Mouse (Mus musculus) intestine, embryonic 16.5 days (tissue): ENCODE measurements around the gene Fam20b. TPM values are rescaled to one million over a fixed set of nuclear protein-coding genes. Genes with fewer than 3 reads are reported as not detected.

Experiments used
- ATAC-seq: fragments of 200-750 bp; cut with Nextera tagmentation; 2 replicates; pipeline ENCODE4 v1.8.0; 2017; ENCODE audit warnings: moderate TSS enrichment, moderate library complexity
- H3K27ac ChIP-seq: fragments of 300-500 bp; sonication (generic); 2 replicates; pipeline ENCODE4 v1.5.1; 2014; ENCODE audit warnings: mild to moderate bottlenecking, low read length
- H3K27me3 ChIP-seq: fragments of 300-500 bp; sonication (generic); replicated peaks from 2 replicates; pipeline ENCODE4 v1.6.1; 2014; ENCODE audit warnings: low read length, control low read depth, mixed read lengths; ENCODE audit not compliant: control insufficient read depth, insufficient read depth
- H3K36me3 ChIP-seq: fragments of 300-500 bp; sonication (generic); 2 replicates; pipeline ENCODE4 v1.6.1; 2014; ENCODE audit warnings: low read length, control low read depth; ENCODE audit not compliant: control insufficient read depth, insufficient read depth
- H3K4me1 ChIP-seq: fragments of 300-500 bp; sonication (generic); 2 replicates; pipeline ENCODE4 v1.6.1; 2014; ENCODE audit warnings: low read length, control low read depth, mixed read lengths; ENCODE audit not compliant: control insufficient read depth, insufficient read depth
- H3K4me2 ChIP-seq: fragments of 300-500 bp; sonication (generic); 2 replicates; pipeline ENCODE4 v1.6.1; 2014; ENCODE audit warnings: low read depth, low read length, control low read depth
- H3K4me3 ChIP-seq: fragments of 300-500 bp; sonication (generic); 2 replicates; pipeline ENCODE4 v1.5.1; 2014; ENCODE audit warnings: mild to moderate bottlenecking, low read length
- H3K9ac ChIP-seq: fragments of 300-500 bp; sonication (generic); 2 replicates; pipeline ENCODE4 v1.6.1; 2014; ENCODE audit warnings: low read depth, low read length
- H3K9me3 ChIP-seq: fragments of 300-500 bp; sonication (generic); 2 replicates; pipeline ENCODE4 v1.6.1; 2016; ENCODE audit warnings: low read length, control low read depth; ENCODE audit not compliant: control insufficient read depth
- WGBS: fragments of 180-500 bp; shearing (Covaris S2); extraction: QIAGEN DNeasy Blood & Tissue Kit; methylation state at CpG from one replicate; pipeline ENCODE4 v1.1.7; 2014; 5-methylcytosine and 5-hydroxymethylcytosine counted together
- polyA plus RNA-seq: library from polyadenylated mRNA; unstranded; fragments of >200 nt; fragmentation: Nextera tagmentation; extraction: Ambion mirVana; gene quantifications from 2 replicates; pipeline ENCODE4 v1.2.1, GENCODE M21; 2015

The Fam20b gene
- polyA plus RNA-seq, 1 experiment from 2014 or later = 38.6 TPM

- H3K27me3 ChIP-seq = no peaks in the 10 kb centered on the region
- no peak overlapping the region for H3K4me3 ChIP-seq
- peaks cover 5% of the 10 kb centered on the region for H3K36me3 ChIP-seq
- ATAC-seq = no peak
- no peaks in the 10 kb centered on the region for H3K9me3 ChIP-seq
- H3K9ac ChIP-seq = no peak overlapping the region
- H3K27ac ChIP-seq = no peak overlapping the region
- WGBS = 37% methylated on average over 12 of the region's 12 CpGs
- peaks cover 4% of the 10 kb centered on the region; the same call in 1 of the 2 replicates for H3K4me1 ChIP-seq
- H3K4me2 ChIP-seq = no peak overlapping the region
Observed at GRCm38 (mm10) chr1:156676171-156676570, 42.7 kb downstream of the Fam20b start.

- Histone ChIP-seq H3K9ac (peak within 1 kb of the TSS; percentile 78), H3K4me2 (peak within 1 kb of the TSS; percentile 97), H3K4me3 (peak within 1 kb of the TSS; percentile 72), H3K9me3 (no peaks in the 10 kb centered on the region), H3K36me3 (no peaks in the 10 kb centered on the region; the same call in 1 of the 2 replicates), H3K4me1 (peaks cover 4% of the 10 kb centered on the region; the same call in 1 of the 2 replicates), H3K27ac (no peak within 1 kb of the TSS), H3K27me3 (no peaks in the 10 kb centered on the region)
- 8% methylated on average over 37 of the region's 37 CpGs for WGBS
- peak; percentile 90 for ATAC-seq
Observed at GRCm38 (mm10) chr1:156674195-156675000, 44.5 kb downstream of the Fam20b start, which contains the start of gene Tor3a. Gene Tor3a (minus strand): TSS chr1:156674356.

DNA sequence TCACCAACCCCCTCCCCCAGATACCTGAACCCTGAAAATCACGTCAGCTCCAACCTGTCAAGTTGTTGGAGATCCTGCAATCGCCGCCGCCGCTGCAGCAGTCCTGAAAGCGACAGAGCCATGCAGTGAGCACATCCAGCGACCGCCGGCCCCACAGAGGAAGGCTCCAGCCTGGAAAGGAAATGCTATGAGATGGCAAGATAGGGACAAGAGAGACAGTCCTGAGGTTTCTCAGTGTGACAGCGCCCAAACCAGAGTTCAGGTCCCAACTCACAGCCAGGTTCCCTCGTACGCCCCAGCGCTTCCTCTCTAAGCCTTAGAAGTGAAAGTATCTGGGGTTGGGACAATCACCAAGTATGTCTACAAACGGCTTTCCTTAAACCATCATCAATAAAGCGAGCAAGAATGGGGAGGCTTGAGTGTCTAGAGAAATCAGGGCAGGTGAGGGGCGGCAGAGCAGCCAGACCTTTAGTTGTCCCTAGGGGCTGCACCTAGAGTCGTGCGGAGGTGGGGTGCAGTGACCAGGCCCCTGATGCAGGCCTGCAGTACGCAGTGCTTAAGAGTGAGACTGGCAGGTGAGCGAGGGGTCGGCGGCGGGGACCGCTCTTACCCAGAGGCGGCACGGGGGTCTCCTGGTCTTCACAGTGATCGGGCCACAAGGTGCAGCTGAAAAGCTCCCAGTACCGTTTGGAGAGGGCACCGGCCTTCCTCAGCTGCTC is 45.3 kb downstream of the Fam20b start:
- Histone ChIP-seq H3K4me3 (peak overlapping the region; percentile 72), H3K27ac (no peak overlapping the region), H3K9ac (peak overlapping the region; percentile 78), H3K9me3 (no peaks in the 10 kb centered on the region), H3K4me1 (peaks cover 6% of the 10 kb centered on the region), H3K36me3 (no peaks in the 10 kb centered on the region), H3K27me3 (no peaks in the 10 kb centered on the region), H3K4me2 (peak overlapping the region; percentile 97)
- 3% methylated on average over 29 of the region's 29 CpGs for WGBS
- ATAC-seq = peak; percentile 60

GRCm38 (mm10) chr1:156672720-156673475 is 46.0 kb downstream of the Fam20b start:
- no peaks in the 10 kb centered on the region for H3K36me3 ChIP-seq
- H3K27me3 ChIP-seq = no peaks in the 10 kb centered on the region
- H3K9ac ChIP-seq = peak overlapping the region; percentile 78
- peaks cover 9% of the 10 kb centered on the region for H3K4me1 ChIP-seq
- H3K4me3 ChIP-seq = peak overlapping the region; percentile 72
- no peaks in the 10 kb centered on the region for H3K9me3 ChIP-seq
- no peak overlapping the region for H3K27ac ChIP-seq
- no peak for ATAC-seq
- H3K4me2 ChIP-seq = peak overlapping the region; percentile 97
- WGBS = 24% methylated on average over 14 of the region's 14 CpGs

DNA sequence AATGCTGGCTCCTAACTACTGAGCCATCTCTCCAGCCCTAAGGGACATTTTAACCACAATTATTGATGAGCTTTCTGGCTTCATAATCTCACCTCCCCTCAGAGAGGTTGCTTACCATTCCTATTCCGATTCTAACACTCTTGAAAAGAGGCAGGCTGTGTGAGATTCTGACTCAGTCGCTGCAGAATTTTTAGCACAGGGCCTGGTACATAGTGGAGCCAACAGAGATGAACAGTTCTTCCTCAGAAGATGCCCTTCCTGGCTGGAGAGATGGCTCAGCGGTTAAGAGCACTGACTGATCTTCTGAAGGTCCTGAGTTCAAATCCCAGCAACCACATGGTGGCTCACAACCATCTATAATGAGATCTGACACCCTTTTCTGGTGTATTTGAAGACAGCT is 47.0 kb downstream of the Fam20b start:
- H3K9ac ChIP-seq = no peak overlapping the region
- 94% methylated on average over 3 of the region's 3 CpGs for WGBS
- no peaks in the 10 kb centered on the region for H3K9me3 ChIP-seq
- H3K4me1 ChIP-seq = peaks cover 14% of the 10 kb centered on the region
- H3K36me3 ChIP-seq = no peaks in the 10 kb centered on the region
- H3K4me3 ChIP-seq = no peak overlapping the region
- H3K27ac ChIP-seq = no peak overlapping the region
- H3K27me3 ChIP-seq = no peaks in the 10 kb centered on the region
- ATAC-seq = no peak
- H3K4me2 ChIP-seq = no peak overlapping the region

- ATAC-seq = no peak
- 40% methylated on average over 11 of the region's 11 CpGs for WGBS
Observed at GRCm38 (mm10) chr1:156669208-156669983, 49.5 kb downstream of the Fam20b start.

DNA sequence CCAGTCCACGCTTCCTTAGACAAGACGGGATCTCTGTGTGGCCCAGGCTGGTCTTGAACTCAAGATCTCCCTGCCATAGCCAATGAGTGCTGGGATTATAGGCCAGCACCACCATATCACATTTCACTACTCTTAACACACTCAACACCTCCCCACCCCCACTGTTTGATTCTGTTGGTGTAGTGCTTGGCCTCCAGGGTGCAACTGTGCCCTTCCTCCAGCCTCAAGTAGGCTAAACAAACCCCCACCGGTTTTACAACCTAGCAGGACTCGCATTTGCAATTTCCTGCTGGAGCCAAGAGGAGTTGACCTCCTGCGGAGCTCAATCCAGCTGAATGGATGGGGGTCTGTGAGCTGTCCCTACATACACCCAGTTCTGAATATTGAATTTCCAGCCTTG is 50.3 kb downstream of the Fam20b start:
- Histone ChIP-seq H3K4me2 (no peak overlapping the region), H3K9me3 (no peaks in the 10 kb centered on the region), H3K4me3 (no peak overlapping the region), H3K9ac (no peak overlapping the region), H3K27ac (no peak overlapping the region), H3K36me3 (no peaks in the 10 kb centered on the region), H3K4me1 (peaks cover 13% of the 10 kb centered on the region), H3K27me3 (no peaks in the 10 kb centered on the region)
- no peak for ATAC-seq
- whole genome bisulfite sequencing = 37% methylated on average over 5 of the region's 5 CpGs

More at GRCm38 (mm10) chr1:156669208-156669983, 49.5 kb downstream of the Fam20b start:
- Histone ChIP-seq H3K27ac (no peak overlapping the region), H3K36me3 (no peaks in the 10 kb centered on the region), H3K9me3 (no peaks in the 10 kb centered on the region), H3K9ac (no peak overlapping the region), H3K27me3 (no peaks in the 10 kb centered on the region), H3K4me1 (peaks cover 15% of the 10 kb centered on the region), H3K4me2 (no peak overlapping the region), H3K4me3 (no peak overlapping the region)

GRCm38 (mm10) chr1:156667141-156667926 is 51.6 kb downstream of the Fam20b start:
- ATAC-seq = peak; percentile 97

More at GRCm38 (mm10) chr1:156667141-156667926, 51.6 kb downstream of the Fam20b start:
- Histone ChIP-seq H3K4me3 (no peak overlapping the region), H3K27me3 (no peaks in the 10 kb centered on the region), H3K4me2 (no peak overlapping the region), H3K4me1 (peaks cover 13% of the 10 kb centered on the region), H3K27ac (no peak overlapping the region; the same call in 1 of the 2 replicates), H3K9ac (no peak overlapping the region), H3K36me3 (no peaks in the 10 kb centered on the region), H3K9me3 (no peaks in the 10 kb centered on the region)
- 77% methylated on average over 23 of the region's 23 CpGs for WGBS
